Mouse (Mus musculus) limb, embryonic 13.5 days (tissue): ENCODE measurements around the gene Aktip. TPM values are rescaled to one million over a fixed set of nuclear protein-coding genes. Genes with fewer than 3 reads are reported as not detected.

Experiments
- ATAC-seq: fragments of 200-750 bp; cut with Nextera tagmentation; 2 replicates; pipeline ENCODE4 v1.8.0; 2017; ENCODE audit warnings: low read depth, moderate number of reproducible peaks, moderate TSS enrichment; ENCODE audit not compliant: low FRiP score
- H3K27ac ChIP-seq: fragments of 300-500 bp; sonication (generic); 2 replicates; pipeline ENCODE4 v1.5.1; 2015; ENCODE audit warnings: inconsistent platforms, mild to moderate bottlenecking, moderate library complexity
- H3K27me3 ChIP-seq: fragments of 300-500 bp; sonication (generic); 2 replicates; pipeline ENCODE4 v1.6.1; 2015; ENCODE audit warnings: mild to moderate bottlenecking, inconsistent platforms
- H3K36me3 ChIP-seq: fragments of 300-500 bp; sonication (generic); 2 replicates; pipeline ENCODE4 v1.6.1; 2015; ENCODE audit warnings: inconsistent platforms, mild to moderate bottlenecking, moderate library complexity
- H3K4me1 ChIP-seq: fragments of 300-500 bp; sonication (generic); 2 replicates; pipeline ENCODE4 v1.6.1; 2015; ENCODE audit warnings: inconsistent platforms
- H3K4me2 ChIP-seq: fragments of 300-500 bp; sonication (generic); replicated peaks from 2 replicates; pipeline ENCODE4 v1.6.1; 2015; ENCODE audit warnings: inconsistent platforms, mild to moderate bottlenecking, moderate library complexity
- H3K4me3 ChIP-seq: fragments of 300-500 bp; sonication (generic); 2 replicates; pipeline ENCODE4 v1.5.1; 2015; ENCODE audit warnings: moderate library complexity, mild to moderate bottlenecking, inconsistent platforms
- H3K9ac ChIP-seq: fragments of 300-500 bp; sonication (generic); 2 replicates; pipeline ENCODE4 v1.6.1; 2015; ENCODE audit warnings: mild to moderate bottlenecking, inconsistent platforms
- H3K9me3 ChIP-seq: fragments of 300-500 bp; sonication (generic); 2 replicates; pipeline ENCODE4 v1.6.1; 2016; ENCODE audit warnings: inconsistent platforms
- WGBS: fragments of 180-500 bp; shearing (Covaris S2); methylation state at CpG from one replicate; pipeline ENCODE4 v1.1.7; 2015; 5-methylcytosine and 5-hydroxymethylcytosine counted together
- polyA plus RNA-seq: library from polyadenylated mRNA; unstranded; fragments of >200 nt; fragmentation: Nextera tagmentation; extraction: Ambion mirVana; gene quantifications from 2 replicates; pipeline ENCODE4 v1.2.1, GENCODE M21; 2015

The Aktip gene
- polyA plus RNA-seq, 1 experiment from 2014 or later: 53.4 TPM

- Histone ChIP-seq H3K27me3 (peaks cover 33% of the 10 kb centered on the region), H3K4me1 (peaks cover 16% of the 10 kb centered on the region), H3K27ac (no peak overlapping the region), H3K4me2 (no peak overlapping the region), H3K36me3 (no peaks in the 10 kb centered on the region), H3K9me3 (peaks cover 6% of the 10 kb centered on the region; the same call in 1 of the 2 replicates), H3K4me3 (no peak overlapping the region), H3K9ac (no peak overlapping the region)
- no peak for ATAC-seq
- 52% methylated on average over 12 of the region's 12 CpGs for WGBS
Observed at GRCm38 (mm10) chr8:91186372-91186771, 13.4 kb downstream of the Aktip start.

- H3K27me3 ChIP-seq: peaks cover 14% of the 10 kb centered on the region
- no peak overlapping the region for H3K4me2 ChIP-seq
- 50% methylated on average over 1 of the region's 1 CpGs for WGBS
- no peak overlapping the region for H3K27ac ChIP-seq
- H3K4me3 ChIP-seq: no peak overlapping the region
- H3K9ac ChIP-seq: no peak overlapping the region
- ATAC-seq: no peak
- H3K9me3 ChIP-seq: no peaks in the 10 kb centered on the region
- no peaks in the 10 kb centered on the region for H3K4me1 ChIP-seq
- no peaks in the 10 kb centered on the region for H3K36me3 ChIP-seq
Observed at GRCm38 (mm10) chr8:91177708-91178107, 22.1 kb downstream of the Aktip start.

- Histone ChIP-seq H3K9me3 (no peaks in the 10 kb centered on the region), H3K9ac (no peak overlapping the region), H3K27me3 (peaks cover 16% of the 10 kb centered on the region), H3K4me1 (peaks cover 11% of the 10 kb centered on the region), H3K4me3 (no peak overlapping the region), H3K27ac (no peak overlapping the region), H3K36me3 (no peaks in the 10 kb centered on the region), H3K4me2 (no peak overlapping the region)
- ATAC-seq: no peak
- 75% methylated on average over 14 of the region's 14 CpGs for WGBS
Observed at GRCm38 (mm10) chr8:91176176-91176575, 23.6 kb downstream of the Aktip start.

- Histone ChIP-seq H3K9me3 (no peaks in the 10 kb centered on the region), H3K9ac (no peak overlapping the region), H3K36me3 (no peaks in the 10 kb centered on the region), H3K4me3 (no peak overlapping the region), H3K27ac (no peak overlapping the region), H3K4me2 (peak overlapping the region; percentile 34), H3K27me3 (peaks cover 20% of the 10 kb centered on the region), H3K4me1 (peaks cover 23% of the 10 kb centered on the region)
- WGBS: 11% methylated on average over 13 of the region's 13 CpGs
- ATAC-seq: peak; percentile 54; the same call in 1 of the 2 replicates
Observed at GRCm38 (mm10) chr8:91171605-91172004, 28.2 kb downstream of the Aktip start.

- Histone ChIP-seq H3K9me3 (no peaks in the 10 kb centered on the region), H3K4me1 (peaks cover 23% of the 10 kb centered on the region), H3K4me2 (peak overlapping the region; percentile 36; the same call in 1 of the 2 replicates), H3K27me3 (peaks cover 20% of the 10 kb centered on the region), H3K27ac (no peak overlapping the region), H3K36me3 (no peaks in the 10 kb centered on the region), H3K9ac (no peak overlapping the region), H3K4me3 (no peak overlapping the region)
- ATAC-seq: no peak
- WGBS: 32% methylated on average over 14 of the region's 14 CpGs
Observed at GRCm38 (mm10) chr8:91170914-91171313, 28.9 kb downstream of the Aktip start.

- ATAC-seq: no peak
- Histone ChIP-seq H3K4me3 (no peak overlapping the region), H3K27me3 (peaks cover 20% of the 10 kb centered on the region), H3K36me3 (no peaks in the 10 kb centered on the region), H3K4me1 (peaks cover 23% of the 10 kb centered on the region), H3K9ac (no peak overlapping the region), H3K9me3 (peaks cover 3% of the 10 kb centered on the region; the same call in 1 of the 2 replicates), H3K4me2 (no peak overlapping the region), H3K27ac (no peak overlapping the region)
- WGBS: 60% methylated on average over 6 of the region's 6 CpGs
Observed at GRCm38 (mm10) chr8:91170152-91170551, 29.6 kb downstream of the Aktip start.

GRCm38 (mm10) chr8:91159959-91160800 lies 39.6 kb downstream of the Aktip start:
- Histone ChIP-seq H3K9ac (no peak overlapping the region), H3K4me2 (no peak overlapping the region), H3K9me3 (peaks cover 8% of the 10 kb centered on the region), H3K27ac (no peak overlapping the region), H3K4me3 (no peak overlapping the region), H3K36me3 (no peaks in the 10 kb centered on the region), H3K4me1 (no peaks in the 10 kb centered on the region), H3K27me3 (no peaks in the 10 kb centered on the region)
- 73% methylated on average over 15 of the region's 15 CpGs for WGBS
- ATAC-seq: no peak

GRCm38 (mm10) chr8:91158617-91159016 lies 41.2 kb downstream of the Aktip start:
- 93% methylated on average over 10 of the region's 10 CpGs for WGBS
- Histone ChIP-seq H3K9ac (no peak overlapping the region), H3K27ac (no peak overlapping the region), H3K9me3 (peaks cover 10% of the 10 kb centered on the region), H3K27me3 (no peaks in the 10 kb centered on the region), H3K4me2 (no peak overlapping the region), H3K4me3 (no peak overlapping the region), H3K36me3 (no peaks in the 10 kb centered on the region), H3K4me1 (no peaks in the 10 kb centered on the region)
- no peak for ATAC-seq

- Histone ChIP-seq H3K9ac (no peak overlapping the region), H3K4me2 (no peak overlapping the region), H3K4me1 (no peaks in the 10 kb centered on the region), H3K4me3 (no peak overlapping the region), H3K27me3 (no peaks in the 10 kb centered on the region), H3K36me3 (no peaks in the 10 kb centered on the region), H3K9me3 (peaks cover 8% of the 10 kb centered on the region), H3K27ac (no peak overlapping the region)
- WGBS: 51% methylated on average over 6 of the region's 6 CpGs
- no peak for ATAC-seq
Observed at GRCm38 (mm10) chr8:91154564-91154963, 45.2 kb downstream of the Aktip start.

GRCm38 (mm10) chr8:91153831-91154230 lies 45.9 kb downstream of the Aktip start:
- 79% methylated on average over 3 of the region's 3 CpGs for WGBS
- ATAC-seq: no peak
- no peaks in the 10 kb centered on the region for H3K36me3 ChIP-seq

GRCm38 (mm10) chr8:91151531-91151930 lies 48.2 kb downstream of the Aktip start:
- Histone ChIP-seq H3K27me3 (peaks cover 6% of the 10 kb centered on the region; the same call in 1 of the 2 replicates), H3K27ac (no peak overlapping the region), H3K9me3 (peaks cover 8% of the 10 kb centered on the region), H3K4me2 (no peak overlapping the region), H3K36me3 (no peaks in the 10 kb centered on the region), H3K4me1 (peaks cover 8% of the 10 kb centered on the region; the same call in 1 of the 2 replicates), H3K4me3 (no peak overlapping the region), H3K9ac (no peak overlapping the region)
- 89% methylated on average over 7 of the region's 7 CpGs for WGBS
- no peak for ATAC-seq

More at GRCm38 (mm10) chr8:91153831-91154230, 45.9 kb downstream of the Aktip start:
- peaks cover under 1% of the 10 kb centered on the region; the same call in 1 of the 2 replicates for H3K4me1 ChIP-seq
- H3K27ac ChIP-seq: no peak overlapping the region
- H3K4me2 ChIP-seq: no peak overlapping the region
- no peak overlapping the region for H3K4me3 ChIP-seq
- H3K9ac ChIP-seq: no peak overlapping the region
- peaks cover 8% of the 10 kb centered on the region for H3K9me3 ChIP-seq
- H3K27me3 ChIP-seq: peaks cover 5% of the 10 kb centered on the region; the same call in 1 of the 2 replicates

- no peaks in the 10 kb centered on the region for H3K36me3 ChIP-seq
- WGBS: 63% methylated on average over 3 of the region's 3 CpGs
- peaks cover 6% of the 10 kb centered on the region; the same call in 1 of the 2 replicates for H3K27me3 ChIP-seq
- H3K4me2 ChIP-seq: no peak overlapping the region
- H3K4me1 ChIP-seq: peaks cover 8% of the 10 kb centered on the region; the same call in 1 of the 2 replicates
- no peak overlapping the region for H3K27ac ChIP-seq
- H3K9me3 ChIP-seq: peaks cover 8% of the 10 kb centered on the region
- H3K4me3 ChIP-seq: no peak overlapping the region
- no peak for ATAC-seq
- H3K9ac ChIP-seq: no peak overlapping the region
Observed at GRCm38 (mm10) chr8:91149298-91149697, 50.5 kb downstream of the Aktip start.
